Mouse (Mus musculus) heart, embryonic 16.5 days (tissue): Measurements from ENCODE around the gene Nupr1. TPM values are rescaled to one million over a fixed set of nuclear protein-coding genes. Genes with fewer than 3 reads are reported as not detected.

Source experiments
- ATAC-seq: fragments of 200-750 bp; cut with Nextera tagmentation; replicated peaks from 2 replicates; pipeline ENCODE4 v1.8.0; 2017; ENCODE audit warnings: moderate number of reproducible peaks; ENCODE audit not compliant: insufficient read depth, low FRiP score; ENCODE audit errors: extremely low read depth
- H3K27ac ChIP-seq: fragments of 300-500 bp; sonication (generic); 2 replicates; pipeline ENCODE4 v1.5.1; 2014; ENCODE audit warnings: mild to moderate bottlenecking, low read length, control low read depth, moderate library complexity
- H3K27me3 ChIP-seq: fragments of 300-500 bp; sonication (generic); 2 replicates; pipeline ENCODE4 v1.6.1; 2014; ENCODE audit warnings: low read length, mixed read lengths; ENCODE audit not compliant: control insufficient read depth, insufficient read depth
- H3K36me3 ChIP-seq: fragments of 300-500 bp; sonication (generic); 2 replicates; pipeline ENCODE4 v1.6.1; 2014; ENCODE audit not compliant: control insufficient read depth, insufficient read depth
- H3K4me1 ChIP-seq: fragments of 300-500 bp; sonication (generic); 2 replicates; pipeline ENCODE4 v1.6.1; 2014; ENCODE audit warnings: low read length, mixed read lengths; ENCODE audit not compliant: control insufficient read depth, insufficient read depth
- H3K4me2 ChIP-seq: fragments of 300-500 bp; sonication (generic); 2 replicates; pipeline ENCODE4 v1.6.1; 2014; ENCODE audit warnings: low read depth, mild to moderate bottlenecking, control low read depth, low read length
- H3K4me3 ChIP-seq: fragments of 300-500 bp; sonication (generic); 2 replicates; pipeline ENCODE4 v1.5.1; 2014; ENCODE audit warnings: mild to moderate bottlenecking, control low read depth, low read length
- H3K9ac ChIP-seq: fragments of 300-500 bp; sonication (generic); 2 replicates; pipeline ENCODE4 v1.6.1; 2014; ENCODE audit warnings: low read length, control low read depth
- H3K9me3 ChIP-seq: fragments of 300-500 bp; sonication (generic); replicated peaks from 2 replicates; pipeline ENCODE4 v1.6.1; 2016; ENCODE audit warnings: low read length; ENCODE audit not compliant: control insufficient read depth
- WGBS: fragments of 180-500 bp; shearing (Covaris S2); extraction: QIAGEN DNeasy Blood & Tissue Kit; methylation state at CpG from one replicate; pipeline ENCODE4 v1.1.7; 2014; 5-methylcytosine and 5-hydroxymethylcytosine counted together
- polyA plus RNA-seq: library from polyadenylated mRNA; unstranded; fragments of >200 nt; fragmentation: Nextera tagmentation; extraction: Ambion mirVana; gene quantifications from 2 replicates; pipeline ENCODE4 v1.2.1, GENCODE M21; 2015

Nupr1 gene
- polyA plus RNA-seq, 1 experiment from 2014 or later = 12.9 TPM

DNA sequence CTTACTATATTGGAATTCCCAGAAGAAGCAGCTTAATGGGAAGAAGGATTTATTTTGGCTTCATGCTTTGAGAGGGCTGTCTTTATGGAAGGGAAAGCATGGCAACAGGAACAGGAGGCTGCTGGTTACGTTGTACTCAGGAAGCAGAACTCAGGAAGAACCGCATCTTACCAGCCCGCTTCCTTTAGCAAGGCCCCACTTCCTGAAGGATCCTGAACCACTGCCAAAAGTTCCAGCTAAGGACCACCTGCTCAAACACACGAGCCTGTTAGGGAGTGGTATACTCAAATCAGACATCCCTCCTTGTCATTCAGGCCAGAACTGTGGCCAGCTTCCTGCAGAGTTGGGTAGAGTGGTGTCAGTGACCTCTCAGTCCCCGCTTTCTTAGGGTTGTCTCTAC, 37.8 kb upstream of the Nupr1 start:
- 0 out of 2 replicates have a peak, but pooled peaks cover 5% of the 10 kb centered on the region for H3K4me1 ChIP-seq
- H3K9ac ChIP-seq = no peak overlapping the region
- no peak overlapping the region for H3K4me3 ChIP-seq
- no peak overlapping the region for H3K4me2 ChIP-seq
- H3K27ac ChIP-seq = peak overlapping the region; percentile 78
- ATAC-seq = peak; percentile 64
- no peaks in the 10 kb centered on the region for H3K9me3 ChIP-seq
- 60% methylated on average over 5 of the region's 5 CpGs for WGBS
- H3K27me3 ChIP-seq = no peaks in the 10 kb centered on the region
- peaks cover 29% of the 10 kb centered on the region for H3K36me3 ChIP-seq

DNA sequence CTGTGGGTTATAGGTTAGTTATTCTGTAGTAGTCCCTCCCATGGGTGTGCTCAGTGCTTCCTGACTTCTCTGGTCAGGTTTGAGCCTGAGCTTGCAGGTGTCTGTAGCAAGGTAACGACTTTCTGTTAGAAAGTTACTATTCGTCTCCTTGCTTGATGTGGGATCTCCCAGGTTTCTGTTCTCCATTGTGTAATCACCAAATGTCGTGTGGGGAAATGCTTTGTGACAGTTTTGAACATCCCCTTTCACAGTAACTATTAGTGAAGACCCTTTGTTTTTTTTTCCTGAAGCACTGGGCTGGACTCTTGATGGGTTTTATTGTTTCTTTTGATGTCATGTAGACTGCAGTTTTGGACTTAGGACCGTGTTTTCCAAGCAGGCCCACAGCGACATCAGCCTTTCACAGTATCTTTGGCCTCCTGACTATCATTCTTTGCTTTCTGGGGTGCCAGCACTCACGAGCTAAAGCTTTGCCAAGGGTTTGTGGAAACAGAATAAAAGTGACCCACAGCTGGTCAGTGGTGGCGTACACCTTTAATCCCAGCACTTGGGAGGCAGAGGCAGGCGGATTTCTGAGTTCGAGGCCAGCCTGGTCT, 36.9 kb upstream of the Nupr1 start:
- no peak for ATAC-seq
- peaks cover 26% of the 10 kb centered on the region for H3K36me3 ChIP-seq
- WGBS = 81% methylated on average over 9 of the region's 9 CpGs

DNA sequence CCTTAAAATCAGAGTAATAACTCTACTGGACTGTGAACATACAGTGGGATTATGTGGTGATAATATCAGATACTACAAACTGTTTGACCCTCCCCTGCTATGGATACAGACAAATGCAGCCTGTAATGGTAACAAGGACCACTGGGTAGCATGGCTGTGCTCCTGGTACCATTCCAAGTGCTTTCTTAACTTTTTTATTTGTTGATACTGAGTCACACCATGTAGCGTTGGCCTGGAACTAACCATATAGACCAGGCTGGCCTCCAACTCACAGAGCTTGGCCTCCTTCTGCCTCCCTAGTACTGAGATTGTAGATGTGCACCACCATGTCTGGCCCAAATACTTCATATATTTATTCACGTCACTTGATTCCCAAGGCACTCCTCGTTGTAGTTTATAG, 34.6 kb upstream of the Nupr1 start:
- H3K36me3 ChIP-seq = peaks cover 15% of the 10 kb centered on the region
- H3K9ac ChIP-seq = no peak overlapping the region
- no peak for ATAC-seq
- H3K4me2 ChIP-seq = no peak overlapping the region
- no peak overlapping the region for H3K27ac ChIP-seq
- H3K27me3 ChIP-seq = no peaks in the 10 kb centered on the region
- no peaks in the 10 kb centered on the region for H3K9me3 ChIP-seq
- H3K4me1 ChIP-seq = 0 out of 2 replicates have a peak, but pooled peaks cover 5% of the 10 kb centered on the region
- 94% methylated on average over 3 of the region's 3 CpGs for WGBS
- no peak overlapping the region for H3K4me3 ChIP-seq

More for the DNA sequence above, 36.9 kb upstream of the Nupr1 start:
- Histone ChIP-seq H3K27me3 (no peaks in the 10 kb centered on the region), H3K9me3 (no peaks in the 10 kb centered on the region), H3K9ac (no peak overlapping the region), H3K27ac (peak overlapping the region; percentile 78), H3K4me2 (no peak overlapping the region), H3K4me1 (0 out of 2 replicates have a peak, but pooled peaks cover 5% of the 10 kb centered on the region), H3K4me3 (no peak overlapping the region)

DNA sequence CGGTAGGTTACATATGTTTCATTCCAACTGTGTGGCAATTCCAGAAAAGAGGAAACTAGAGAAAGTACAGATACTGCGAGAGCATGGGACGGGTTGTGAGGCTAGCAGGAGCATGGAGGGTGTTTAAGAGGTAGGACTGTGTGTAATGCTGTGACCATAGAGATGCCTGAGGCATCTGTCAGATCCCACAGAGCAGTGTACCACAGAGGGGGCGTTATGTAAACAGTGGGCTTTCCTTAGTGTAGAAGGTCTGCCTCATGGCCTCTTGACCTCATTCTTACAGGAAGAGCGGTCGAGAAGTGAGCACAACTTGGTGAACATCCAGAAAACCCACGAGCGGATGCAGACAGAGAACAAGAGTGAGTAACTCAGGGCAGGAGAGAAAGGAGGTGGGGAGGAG, 33.0 kb upstream of the Nupr1 start:
- H3K4me2 ChIP-seq = no peak overlapping the region
- WGBS = 69% methylated on average over 8 of the region's 8 CpGs
- no peak overlapping the region for H3K9ac ChIP-seq
- no peaks in the 10 kb centered on the region for H3K9me3 ChIP-seq
- no peaks in the 10 kb centered on the region for H3K27me3 ChIP-seq
- ATAC-seq = no peak; the same call in 1 of the 2 replicates
- H3K4me3 ChIP-seq = no peak overlapping the region
- no peak overlapping the region for H3K27ac ChIP-seq
- 0 out of 2 replicates have a peak, but pooled peaks cover 5% of the 10 kb centered on the region for H3K4me1 ChIP-seq
- peaks cover 15% of the 10 kb centered on the region for H3K36me3 ChIP-seq

DNA sequence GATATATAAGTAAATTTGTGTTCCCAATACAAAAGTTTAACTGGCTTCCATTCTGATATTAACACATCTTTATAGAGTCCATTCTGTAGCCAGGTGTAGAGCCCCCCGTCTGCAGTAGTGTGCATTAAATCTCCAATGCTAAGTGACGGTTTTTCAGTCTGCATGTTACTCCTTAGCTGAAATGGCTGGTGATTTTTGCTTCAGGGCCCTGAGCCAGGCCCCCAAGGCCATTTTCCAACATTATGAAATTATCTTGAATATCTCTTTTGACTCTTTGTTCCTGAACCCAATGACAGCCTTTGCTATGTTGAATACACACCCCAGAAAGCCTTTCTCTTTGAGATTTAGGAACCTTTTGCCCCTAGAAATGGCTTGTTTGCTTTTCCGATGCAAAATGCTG, 29.1 kb upstream of the Nupr1 start:
- no peak overlapping the region for H3K27ac ChIP-seq
- 85% methylated on average over 3 of the region's 3 CpGs for WGBS
- no peak overlapping the region for H3K4me3 ChIP-seq
- H3K9me3 ChIP-seq = no peaks in the 10 kb centered on the region
- H3K4me1 ChIP-seq = no peaks in the 10 kb centered on the region
- H3K9ac ChIP-seq = no peak overlapping the region
- H3K4me2 ChIP-seq = no peak overlapping the region
- ATAC-seq = no peak
- no peaks in the 10 kb centered on the region for H3K27me3 ChIP-seq
- H3K36me3 ChIP-seq = 0 out of 2 replicates have a peak, but pooled peaks cover 2% of the 10 kb centered on the region

DNA sequence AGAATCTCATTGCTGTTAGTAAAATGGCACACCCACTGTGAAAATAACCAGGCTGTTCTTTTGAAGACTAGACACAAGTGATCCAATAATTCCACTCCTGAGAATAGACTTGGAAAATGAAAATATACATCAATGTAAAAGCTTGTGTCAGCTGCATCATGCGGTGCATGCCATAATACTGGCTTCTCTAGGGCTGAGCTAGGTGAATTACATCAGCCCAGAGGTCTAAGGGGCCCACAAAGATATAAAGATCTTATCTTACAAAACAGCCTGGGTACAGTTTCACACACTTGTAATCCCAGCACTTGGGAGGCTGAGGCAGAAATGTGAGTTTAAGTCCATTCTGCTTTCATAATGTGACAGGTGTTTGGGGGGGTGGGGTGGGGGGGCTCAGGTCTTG, 26.9 kb upstream of the Nupr1 start:
- no peaks in the 10 kb centered on the region for H3K27me3 ChIP-seq
- no peaks in the 10 kb centered on the region for H3K4me1 ChIP-seq
- WGBS = 97% methylated on average over 1 of the region's 1 CpGs
- H3K36me3 ChIP-seq = no peaks in the 10 kb centered on the region
- no peak for ATAC-seq
- no peak overlapping the region for H3K4me2 ChIP-seq
- H3K9me3 ChIP-seq = no peaks in the 10 kb centered on the region
- H3K27ac ChIP-seq = no peak overlapping the region
- no peak overlapping the region for H3K4me3 ChIP-seq
- no peak overlapping the region for H3K9ac ChIP-seq

DNA sequence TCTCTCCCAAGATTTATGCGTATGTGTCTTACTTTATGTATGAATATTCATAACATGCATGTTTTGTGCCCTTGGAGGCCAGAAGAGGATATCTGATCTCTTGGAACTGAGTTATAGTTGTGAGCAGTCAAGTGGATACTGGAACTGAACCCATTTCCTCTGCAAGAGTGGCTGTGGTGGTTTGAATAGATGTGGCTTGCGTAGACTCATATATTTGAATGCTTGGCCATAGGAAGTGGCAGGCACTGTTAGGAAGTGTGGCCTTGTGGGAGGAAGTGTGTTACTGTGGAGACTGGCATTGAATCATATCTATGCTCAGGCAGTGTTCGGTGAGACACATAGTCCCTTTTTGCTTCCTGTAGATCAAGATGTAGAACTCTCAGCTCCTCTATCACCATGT, 25.0 kb upstream of the Nupr1 start:
- Histone ChIP-seq H3K27ac (peak overlapping the region; percentile 42; the same call in 1 of the 2 replicates), H3K36me3 (no peaks in the 10 kb centered on the region), H3K9ac (no peak overlapping the region), H3K4me3 (no peak overlapping the region), H3K4me1 (no peaks in the 10 kb centered on the region), H3K4me2 (no peak overlapping the region), H3K27me3 (no peaks in the 10 kb centered on the region), H3K9me3 (no peaks in the 10 kb centered on the region)
- WGBS = 78% methylated on average over 3 of the region's 3 CpGs
- ATAC-seq = no peak

DNA sequence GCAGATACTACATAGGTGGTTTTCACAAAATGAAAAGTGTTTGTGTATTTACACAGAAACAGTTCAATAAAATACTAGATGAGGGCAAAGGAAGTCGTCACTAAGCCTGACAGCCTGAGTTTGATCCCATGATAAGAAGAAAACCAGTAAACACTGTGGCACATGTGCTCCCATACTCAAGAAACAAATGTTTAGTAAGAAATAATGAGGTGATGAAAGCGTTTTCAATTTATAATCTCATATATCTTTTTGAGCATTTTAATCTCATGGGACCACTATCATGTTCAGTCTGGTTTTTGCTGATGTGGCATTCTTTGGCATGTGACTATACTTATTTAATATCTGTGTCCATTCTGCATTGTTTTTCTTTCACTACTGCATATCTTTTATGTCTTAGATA, 23.3 kb upstream of the Nupr1 start:
- Histone ChIP-seq H3K27ac (no peak overlapping the region), H3K4me3 (no peak overlapping the region), H3K9ac (no peak overlapping the region), H3K4me1 (peaks cover 5% of the 10 kb centered on the region; the same call in 1 of the 2 replicates), H3K27me3 (no peaks in the 10 kb centered on the region), H3K4me2 (no peak overlapping the region), H3K36me3 (no peaks in the 10 kb centered on the region), H3K9me3 (no peaks in the 10 kb centered on the region)
- 76% methylated on average over 2 of the region's 2 CpGs for WGBS
- ATAC-seq = no peak

DNA sequence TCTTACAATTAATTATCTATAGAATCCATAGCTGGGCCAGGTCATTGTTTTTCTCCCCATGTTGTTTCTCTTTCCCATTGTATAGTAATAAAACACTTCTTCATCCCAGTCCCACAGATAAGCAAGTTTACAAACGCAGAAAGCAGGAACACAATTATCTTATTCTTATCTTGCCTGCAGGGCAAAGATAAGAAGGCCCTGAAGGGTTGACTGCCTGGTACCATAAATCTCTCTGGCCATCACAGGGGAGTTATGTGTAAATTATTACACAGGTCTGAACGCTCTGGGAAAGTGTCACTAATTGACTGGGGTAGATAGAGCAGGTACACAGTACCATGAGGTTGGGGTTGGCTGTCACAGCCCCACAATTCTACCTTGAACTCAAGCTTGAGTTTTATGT, 20.2 kb upstream of the Nupr1 start:
- WGBS = 63% methylated on average over 2 of the region's 2 CpGs
- H3K9ac ChIP-seq = no peak overlapping the region
- no peaks in the 10 kb centered on the region for H3K9me3 ChIP-seq
- no peak for ATAC-seq
- H3K4me3 ChIP-seq = no peak overlapping the region
- H3K4me1 ChIP-seq = peaks cover 5% of the 10 kb centered on the region; the same call in 1 of the 2 replicates
- H3K4me2 ChIP-seq = no peak overlapping the region
- no peaks in the 10 kb centered on the region for H3K27me3 ChIP-seq
- no peaks in the 10 kb centered on the region for H3K36me3 ChIP-seq
- no peak overlapping the region for H3K27ac ChIP-seq
